Mouse (Mus musculus): ENCODE data around the gene Klhl3. TPM values are rescaled to one million over a fixed set of nuclear protein-coding genes. Genes with fewer than 3 reads are reported as not detected.
A peak's percentile ranks its signal among the peaks of the same experiment; 100 is the strongest.

Klhl3 gene
- polyA plus RNA-seq, 1 experiment from 2014 or later = 3.2 TPM

DNA sequence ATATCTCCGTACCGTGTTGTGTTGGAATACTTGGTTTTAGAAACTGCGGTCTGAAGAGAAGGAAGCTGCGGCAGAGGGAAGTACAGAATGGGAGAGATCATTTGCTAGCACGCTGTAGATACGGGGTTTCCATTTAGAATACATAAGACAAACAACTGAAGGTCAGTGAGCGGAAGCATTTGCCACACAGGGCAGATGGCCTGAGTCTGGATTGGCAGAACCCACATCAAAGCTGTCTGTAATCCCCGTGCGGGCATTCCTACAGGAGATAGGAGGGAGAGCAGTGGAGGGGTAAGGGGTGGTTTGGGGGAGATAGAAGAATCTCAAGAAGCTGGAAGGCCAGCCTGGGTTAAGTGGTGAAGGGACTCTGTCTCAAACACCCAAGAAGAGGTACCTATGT is 38.5 kb downstream of the Klhl3 start:
- no peak for ATAC-seq (ENCODE audit: insufficient read depth, low FRiP score, low read depth)
- Histone ChIP-seq H3K4me2 (no peak overlapping the region), H3K9ac (no peak overlapping the region), H3K27ac (no peak overlapping the region), H3K4me3 (replicated peaks) (no peak overlapping the region), H3K9me3 (no peaks in the 10 kb centered on the region), H3K27me3 (replicated peaks) (no peaks in the 10 kb centered on the region), H3K36me3 (no peaks in the 10 kb centered on the region), H3K4me1 (no peaks in the 10 kb centered on the region)
- 73% methylated on average over 9 of the region's 9 CpGs for WGBS

DNA sequence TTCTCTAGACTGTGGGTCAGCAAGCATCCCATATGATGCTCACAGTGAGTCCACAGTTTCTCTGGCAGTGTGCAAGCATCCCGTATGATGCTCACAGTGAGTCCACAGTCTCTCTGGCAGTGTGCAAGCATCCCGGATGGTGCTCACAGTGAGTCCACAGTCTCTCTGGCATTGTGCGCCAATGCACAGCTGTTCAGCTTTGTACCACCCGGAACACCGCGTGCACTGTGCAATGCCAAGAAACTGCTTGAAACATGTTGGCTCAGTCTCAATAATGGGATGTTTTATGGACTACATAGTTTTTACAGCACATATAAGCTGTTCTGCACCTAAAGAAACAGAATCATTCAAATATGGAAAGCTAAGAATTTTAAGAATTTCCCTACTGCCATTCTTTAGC is 38.9 kb downstream of the Klhl3 start:
- 83% methylated on average over 6 of the region's 6 CpGs for WGBS
- H3K36me3 ChIP-seq = no peaks in the 10 kb centered on the region
- H3K4me3 ChIP-seq (replicated peaks) = no peak overlapping the region
- ATAC-seq (ENCODE audit: insufficient read depth, low FRiP score, low read depth) = no peak
- H3K4me1 ChIP-seq = no peaks in the 10 kb centered on the region
- H3K9me3 ChIP-seq = no peaks in the 10 kb centered on the region
- H3K27ac ChIP-seq = no peak overlapping the region
- no peaks in the 10 kb centered on the region for H3K27me3 ChIP-seq (replicated peaks)
- H3K9ac ChIP-seq = no peak overlapping the region
- H3K4me2 ChIP-seq = no peak overlapping the region

DNA sequence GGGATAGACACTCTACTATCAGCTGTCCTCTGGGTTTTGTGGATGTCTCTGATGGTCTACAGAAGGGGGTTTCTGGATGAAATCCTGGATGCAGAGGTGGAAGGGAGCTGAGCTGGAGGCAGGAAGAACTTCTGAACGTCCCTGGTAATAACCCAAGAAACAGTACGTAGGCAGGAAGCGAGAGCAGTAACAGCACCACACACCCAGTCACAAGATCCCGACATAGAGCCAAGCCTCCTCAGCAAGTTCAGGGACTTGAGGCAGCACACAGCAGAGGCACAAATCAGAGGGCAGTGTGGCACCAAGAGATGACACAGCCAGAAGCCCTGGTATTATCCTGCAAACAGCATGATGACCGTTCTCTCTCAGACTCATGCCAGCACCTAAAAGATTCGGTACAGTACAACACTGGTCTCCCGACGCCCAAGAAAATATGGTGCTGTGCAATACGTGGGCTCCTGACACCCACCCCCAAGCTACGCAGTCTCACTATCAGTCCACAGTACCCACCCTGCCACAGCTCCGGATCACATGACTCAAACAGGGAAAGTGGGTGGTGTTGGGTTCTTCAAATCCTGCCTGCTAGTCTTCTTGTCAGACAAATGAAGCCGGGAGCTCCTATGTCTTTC is 40.0 kb downstream of the Klhl3 start:
- no peaks in the 10 kb centered on the region for H3K27me3 ChIP-seq (replicated peaks)
- no peaks in the 10 kb centered on the region for H3K4me1 ChIP-seq
- no peak overlapping the region for H3K9ac ChIP-seq
- no peaks in the 10 kb centered on the region for H3K36me3 ChIP-seq
- no peaks in the 10 kb centered on the region for H3K9me3 ChIP-seq
- no peak for ATAC-seq (ENCODE audit: insufficient read depth, low FRiP score, low read depth)
- no peak overlapping the region for H3K4me3 ChIP-seq (replicated peaks)
- no peak overlapping the region for H3K27ac ChIP-seq
- 80% methylated on average over 12 of the region's 12 CpGs for WGBS
- no peak overlapping the region for H3K4me2 ChIP-seq

DNA sequence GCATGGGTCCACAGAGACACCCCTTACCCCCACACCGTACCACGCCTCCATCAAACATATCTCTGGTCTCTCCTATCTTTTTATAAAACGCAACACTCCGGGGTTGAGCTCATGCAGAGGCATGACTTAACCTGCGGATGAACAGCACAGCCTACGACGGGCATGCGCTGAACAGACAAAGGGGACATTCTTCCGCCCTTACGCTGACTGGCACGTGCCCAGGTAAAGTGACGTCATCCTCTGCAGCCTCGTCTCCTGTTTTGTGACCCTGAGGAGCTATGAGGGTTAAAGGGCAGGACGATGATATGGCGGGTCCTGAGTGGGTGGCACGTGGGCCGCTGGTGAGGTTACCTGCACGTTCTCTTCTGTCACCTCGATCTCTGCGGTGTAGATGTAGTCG is 42.2 kb downstream of the Klhl3 start:
- 89% methylated on average over 21 of the region's 21 CpGs for WGBS
- H3K9ac ChIP-seq = no peak overlapping the region
- peaks cover 5% of the 10 kb centered on the region; the same call in 1 of the 2 replicates for H3K4me1 ChIP-seq
- no peak overlapping the region for H3K4me2 ChIP-seq
- H3K27ac ChIP-seq = no peak overlapping the region
- H3K4me3 ChIP-seq (replicated peaks) = no peak overlapping the region
- no peaks in the 10 kb centered on the region for H3K27me3 ChIP-seq (replicated peaks)
- ATAC-seq (ENCODE audit: insufficient read depth, low FRiP score, low read depth) = no peak
- no peaks in the 10 kb centered on the region for H3K36me3 ChIP-seq
- H3K9me3 ChIP-seq = no peaks in the 10 kb centered on the region

DNA sequence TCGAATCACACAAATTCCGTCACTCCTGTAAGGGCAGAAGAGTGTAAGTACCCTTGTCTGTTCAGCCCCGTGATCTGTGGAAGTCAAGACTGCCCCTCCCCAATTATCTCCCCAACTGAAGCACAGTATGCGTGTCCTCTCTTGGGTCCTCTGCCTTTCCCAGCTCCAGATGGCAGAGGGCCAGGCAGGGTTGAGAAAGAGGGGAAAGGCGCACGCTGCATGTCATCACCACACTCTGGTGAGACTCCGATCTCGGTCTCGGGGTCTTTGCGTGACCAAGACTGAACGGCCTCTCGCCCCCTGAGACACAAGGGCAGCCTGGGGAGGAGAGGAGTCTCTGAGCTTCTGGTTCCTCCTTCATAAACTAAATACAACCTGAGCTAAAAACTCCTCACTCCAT is 42.9 kb downstream of the Klhl3 start:
- ATAC-seq (ENCODE audit: insufficient read depth, low FRiP score, low read depth) = no peak
- Histone ChIP-seq H3K27me3 (replicated peaks) (no peaks in the 10 kb centered on the region), H3K9ac (no peak overlapping the region), H3K27ac (no peak overlapping the region), H3K9me3 (no peaks in the 10 kb centered on the region), H3K36me3 (no peaks in the 10 kb centered on the region), H3K4me3 (replicated peaks) (no peak overlapping the region), H3K4me2 (no peak overlapping the region), H3K4me1 (peaks cover 10% of the 10 kb centered on the region; the same call in 1 of the 2 replicates)
- WGBS = 91% methylated on average over 12 of the region's 12 CpGs

DNA sequence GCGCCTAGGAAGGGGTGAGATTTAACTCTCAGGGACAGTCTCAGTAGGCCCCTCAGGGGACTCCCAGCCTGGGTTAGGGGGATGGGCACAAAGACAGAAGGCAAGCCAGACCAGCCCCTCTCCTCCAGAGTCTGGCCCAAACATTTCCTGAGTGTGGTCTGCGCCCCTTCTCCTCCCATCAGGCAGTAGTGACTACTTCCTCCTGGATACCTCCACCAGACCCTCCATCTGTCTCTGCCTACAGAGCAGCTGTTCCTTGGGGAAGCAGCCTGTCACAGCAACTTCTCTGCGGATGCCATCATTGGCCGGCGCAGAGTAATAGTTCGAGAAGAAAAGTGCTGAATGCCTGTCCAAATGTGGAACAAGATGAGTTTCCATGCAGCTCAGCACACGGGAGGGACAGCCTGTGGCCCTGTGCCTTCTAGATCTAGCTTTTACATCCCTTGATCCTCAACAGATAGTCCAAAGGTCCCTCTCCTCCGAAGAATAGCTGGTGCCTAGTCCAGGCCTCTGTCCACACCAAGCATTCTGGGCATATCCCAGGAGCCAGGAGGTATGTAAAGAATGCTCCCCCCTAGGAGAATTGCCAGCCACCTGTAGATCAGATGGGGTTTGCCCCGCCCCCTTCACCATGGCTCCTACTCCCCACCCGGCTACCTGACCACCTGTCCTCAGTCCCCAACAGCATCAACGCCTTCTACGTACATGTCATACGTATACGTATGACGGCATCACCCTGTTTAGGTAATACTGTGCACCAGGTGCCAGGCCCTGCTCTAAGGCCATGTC is 44.8 kb downstream of the Klhl3 start:
- 0 out of 2 replicates have a peak overlapping the region, but pooled peaks have one; percentile 72 for H3K27ac ChIP-seq
- WGBS = 82% methylated on average over 15 of the region's 15 CpGs
- no peaks in the 10 kb centered on the region for H3K9me3 ChIP-seq
- no peak overlapping the region for H3K4me2 ChIP-seq
- H3K4me1 ChIP-seq = peaks cover 10% of the 10 kb centered on the region; the same call in 1 of the 2 replicates
- no peaks in the 10 kb centered on the region for H3K36me3 ChIP-seq
- H3K9ac ChIP-seq = no peak overlapping the region
- ATAC-seq (ENCODE audit: insufficient read depth, low FRiP score, low read depth) = no peak
- H3K27me3 ChIP-seq (replicated peaks) = no peaks in the 10 kb centered on the region
- H3K4me3 ChIP-seq (replicated peaks) = no peak overlapping the region

DNA sequence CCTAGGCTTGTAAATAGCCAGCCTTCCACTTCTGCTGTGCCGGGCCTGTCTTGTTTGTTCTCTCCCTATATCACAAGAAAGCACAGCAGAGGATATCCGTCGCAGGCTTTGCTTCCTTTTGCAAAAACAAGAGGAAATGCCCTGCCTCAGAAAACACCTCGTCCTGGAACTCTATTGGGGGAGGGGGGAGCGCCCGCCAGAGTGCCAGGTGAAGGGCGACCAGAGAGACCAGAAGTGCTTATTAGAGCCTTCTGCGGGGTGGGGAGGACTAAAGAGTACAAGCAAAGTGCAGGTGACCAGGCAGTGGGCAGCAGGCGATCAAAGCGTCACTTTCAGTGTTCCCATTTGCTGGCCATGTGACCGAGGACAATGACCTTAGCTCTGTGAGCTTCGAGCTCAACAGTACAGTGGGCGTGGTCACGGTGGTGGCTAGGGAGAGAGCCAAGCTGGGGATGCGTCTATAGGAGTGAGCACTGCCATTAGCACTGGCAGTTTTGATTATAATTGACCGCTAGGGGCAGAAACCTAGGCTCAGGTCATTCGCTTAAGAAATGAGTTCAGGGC is 45.8 kb downstream of the Klhl3 start:
- WGBS = 27% methylated on average over 17 of the region's 17 CpGs
- Histone ChIP-seq H3K36me3 (no peaks in the 10 kb centered on the region), H3K27me3 (replicated peaks) (no peaks in the 10 kb centered on the region), H3K27ac (peak overlapping the region; percentile 72), H3K4me2 (peak overlapping the region; percentile 16; the same call in 1 of the 2 replicates), H3K4me3 (replicated peaks) (no peak overlapping the region), H3K9ac (no peak overlapping the region), H3K4me1 (peaks cover 10% of the 10 kb centered on the region; the same call in 1 of the 2 replicates), H3K9me3 (no peaks in the 10 kb centered on the region)
- peak; percentile 47 for ATAC-seq (ENCODE audit: insufficient read depth, low FRiP score, low read depth)

DNA sequence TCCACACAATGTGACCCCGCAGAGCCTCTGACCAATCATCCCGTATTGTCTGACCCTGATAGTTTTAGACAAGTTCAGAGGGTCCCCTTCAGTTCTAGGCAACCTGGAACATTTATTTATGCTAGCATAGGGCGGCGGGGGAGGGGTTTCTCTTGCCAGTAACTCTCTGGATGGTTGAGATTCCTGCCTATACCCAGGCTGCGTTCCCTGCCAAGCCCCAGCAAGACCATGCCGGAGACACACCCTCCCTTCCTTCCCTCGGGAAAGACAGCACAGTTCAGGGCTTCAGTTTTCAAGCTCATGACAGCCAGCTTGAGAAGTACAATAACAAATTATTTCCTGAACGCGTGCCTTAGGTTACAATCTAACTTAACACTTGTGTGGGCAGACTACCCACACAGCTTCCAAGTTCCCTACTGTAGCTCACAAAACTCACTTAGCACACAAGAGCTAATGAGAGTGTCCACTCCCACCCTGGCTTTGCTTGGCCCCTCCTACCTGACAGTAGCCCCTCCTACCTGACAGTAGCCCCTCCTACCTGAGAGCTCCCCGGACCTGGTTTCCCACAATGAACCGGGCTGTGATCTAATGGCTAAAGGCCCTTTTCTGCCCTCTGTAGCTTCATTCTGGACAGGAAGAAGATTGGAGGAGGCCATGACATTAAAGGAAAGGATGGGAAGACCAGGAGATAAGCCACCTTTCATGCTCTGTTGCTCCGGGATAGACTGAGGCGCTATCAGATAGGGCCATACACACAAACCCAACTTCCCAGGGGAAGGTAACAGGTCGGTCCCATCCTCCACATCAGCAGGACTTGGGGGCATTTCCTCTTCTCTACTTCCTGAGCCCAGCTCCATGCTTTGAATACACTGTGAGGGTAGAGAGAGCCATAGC is 46.6 kb downstream of the Klhl3 start:
- Histone ChIP-seq H3K4me2 (no peak overlapping the region), H3K9me3 (no peaks in the 10 kb centered on the region), H3K27ac (peak overlapping the region; percentile 72), H3K4me3 (replicated peaks) (no peak overlapping the region), H3K27me3 (replicated peaks) (no peaks in the 10 kb centered on the region), H3K36me3 (no peaks in the 10 kb centered on the region), H3K4me1 (peaks cover 10% of the 10 kb centered on the region; the same call in 1 of the 2 replicates), H3K9ac (no peak overlapping the region)
- 43% methylated on average over 14 of the region's 14 CpGs for WGBS
- ATAC-seq (ENCODE audit: insufficient read depth, low FRiP score, low read depth) = 0 out of 2 replicates have a peak, but pooled peaks have one; percentile 41

DNA sequence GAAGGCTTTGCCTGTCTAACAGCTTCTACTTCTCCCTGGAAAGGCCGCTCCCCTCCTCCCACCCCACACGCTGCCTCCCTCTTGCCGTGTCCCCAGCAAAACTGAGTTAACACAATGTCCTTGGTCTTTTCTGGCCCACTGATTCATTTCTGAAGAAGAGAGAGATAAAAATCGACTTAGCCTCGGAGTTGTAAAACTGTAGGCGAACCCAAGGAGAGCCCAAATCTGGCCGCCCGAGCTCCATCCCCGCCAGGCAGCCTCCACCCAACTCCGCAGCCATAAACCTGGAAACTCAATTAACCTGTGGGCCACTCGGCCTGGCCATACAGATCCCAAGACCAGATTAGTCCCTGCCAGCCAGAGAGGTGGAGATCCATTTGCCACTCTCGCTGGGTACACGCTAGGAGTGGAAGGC is 47.3 kb downstream of the Klhl3 start:
- Histone ChIP-seq H3K27ac (peak overlapping the region; percentile 31; the same call in 1 of the 2 replicates), H3K9me3 (no peaks in the 10 kb centered on the region), H3K36me3 (no peaks in the 10 kb centered on the region), H3K4me3 (replicated peaks) (no peak overlapping the region), H3K4me2 (no peak overlapping the region), H3K4me1 (peaks cover 10% of the 10 kb centered on the region; the same call in 1 of the 2 replicates), H3K27me3 (replicated peaks) (no peaks in the 10 kb centered on the region), H3K9ac (no peak overlapping the region)
- ATAC-seq (ENCODE audit: insufficient read depth, low FRiP score, low read depth) = no peak
- 71% methylated on average over 13 of the region's 13 CpGs for WGBS

DNA sequence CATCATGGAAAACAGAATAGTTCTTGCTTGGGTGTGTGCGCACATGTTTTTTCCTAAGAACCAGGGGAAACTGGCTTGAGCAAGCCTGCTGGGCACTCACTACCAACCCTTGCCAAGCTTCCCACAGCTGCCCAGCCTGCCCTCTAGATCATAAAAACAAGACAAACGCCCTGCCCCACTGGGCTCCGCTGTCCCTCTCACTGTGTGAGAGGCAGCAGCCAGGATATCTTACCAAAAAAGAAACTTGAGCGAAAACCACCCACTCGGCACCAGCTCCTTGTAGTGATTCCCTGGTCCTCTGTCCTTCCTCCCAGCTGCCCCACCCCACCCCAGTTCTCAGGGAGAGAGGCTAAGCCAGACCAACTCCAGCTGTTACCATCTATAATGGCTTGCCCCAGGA is 48.1 kb downstream of the Klhl3 start:
- 79% methylated on average over 5 of the region's 5 CpGs for WGBS
- Histone ChIP-seq H3K4me2 (no peak overlapping the region), H3K9ac (no peak overlapping the region), H3K4me3 (replicated peaks) (no peak overlapping the region), H3K4me1 (peaks cover 10% of the 10 kb centered on the region; the same call in 1 of the 2 replicates), H3K27ac (0 out of 2 replicates have a peak overlapping the region, but pooled peaks have one; percentile 31), H3K27me3 (replicated peaks) (no peaks in the 10 kb centered on the region), H3K36me3 (no peaks in the 10 kb centered on the region), H3K9me3 (no peaks in the 10 kb centered on the region)
- ATAC-seq (ENCODE audit: insufficient read depth, low FRiP score, low read depth) = no peak

Measured in stomach, embryonic 15.5 days (tissue).